Mouse (Mus musculus) mature B cell (primary cell): ENCODE data around the gene Pole.

ENCODE experiments used
- in situ Hi-C: fragments of 300-500 bp; cut with MboI; formaldehyde crosslinking; loops from 2 replicates; pipeline ENCODE4 v1.14.3; 2019

Gene Pole

DNA sequence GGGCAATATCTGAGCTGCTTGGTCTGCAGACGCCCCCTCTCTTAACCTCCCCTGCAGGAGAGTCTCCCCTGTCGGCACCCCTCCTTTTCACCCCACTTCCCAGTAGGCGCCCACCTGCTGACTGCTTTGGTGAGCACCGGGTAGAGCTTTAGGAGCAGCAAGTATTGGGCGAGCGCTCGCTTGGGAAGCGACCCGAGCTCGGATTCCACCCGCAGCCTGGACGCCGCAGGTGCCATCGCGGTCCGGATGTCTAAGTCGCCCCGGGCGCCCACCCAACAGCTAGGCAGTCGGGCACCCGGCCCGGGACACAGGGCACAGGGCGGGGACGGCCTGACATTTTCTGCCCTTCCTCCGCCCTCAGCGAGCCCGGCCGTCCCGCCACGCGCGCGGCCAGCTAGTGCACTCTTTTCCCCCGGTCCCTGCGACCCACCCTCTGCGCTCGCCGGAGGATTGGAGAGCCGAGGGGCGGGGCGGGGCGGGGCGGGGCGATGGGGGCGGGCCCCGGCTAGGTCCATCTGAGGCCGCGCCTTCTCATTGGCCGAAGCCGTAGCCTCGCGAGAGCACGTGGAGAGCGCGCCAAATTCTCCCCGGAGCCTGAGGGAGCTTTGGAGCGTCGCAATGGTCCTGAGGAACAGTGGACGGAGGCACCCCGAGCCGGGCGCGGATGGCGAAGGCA is at the start of gene Pole, which contains the start of gene Pxmp2:
Gene Pole, plus strand, starts transcription at position 537 of the 676 bp plus-strand sequence.
Gene Pxmp2, minus strand, starts transcription at position 417 of the 676 bp plus-strand sequence.
- in situ Hi-C loops, result no loop called here

DNA sequence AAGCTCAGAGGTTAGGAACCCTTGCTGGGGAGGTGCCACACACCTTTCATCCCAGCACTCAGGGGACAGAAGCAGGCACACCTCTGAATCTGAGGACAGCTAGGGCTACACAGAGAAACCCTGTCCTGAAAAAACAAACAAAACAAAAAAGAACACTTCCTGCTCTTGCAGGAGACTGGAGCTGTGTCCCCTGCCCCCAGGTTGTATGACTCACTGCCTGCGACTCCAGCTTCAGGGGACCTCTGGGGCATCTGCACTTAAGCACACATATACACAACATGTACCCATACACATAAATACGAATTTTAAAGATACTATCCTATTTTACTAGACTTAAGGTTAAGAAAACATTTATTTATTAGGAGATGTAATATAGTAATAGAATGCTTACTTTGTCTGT is 42.0 kb upstream of the Pole start:
- in situ Hi-C loops, result no loop called here

DNA sequence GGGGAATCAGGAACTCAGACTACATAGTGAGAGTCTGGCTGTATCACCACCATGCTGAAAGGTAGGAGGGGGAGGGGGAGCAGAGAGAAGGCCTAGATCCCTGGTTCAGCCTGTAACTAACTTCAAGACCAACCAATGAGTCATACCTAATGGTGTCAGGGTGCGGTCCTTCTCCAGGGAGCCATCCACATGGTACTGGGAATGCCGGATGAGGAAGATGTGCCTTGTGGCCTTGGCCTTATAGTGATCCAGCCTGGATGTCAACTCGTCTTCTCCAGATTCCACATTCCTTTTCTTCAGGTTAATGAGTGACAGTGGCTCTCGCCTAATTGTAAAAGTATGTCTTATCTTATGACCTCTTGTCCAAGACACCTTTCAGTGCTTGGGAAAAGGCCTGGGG is 19.2 kb upstream of the Pole start:
- in situ Hi-C loops, result no loop called here

DNA sequence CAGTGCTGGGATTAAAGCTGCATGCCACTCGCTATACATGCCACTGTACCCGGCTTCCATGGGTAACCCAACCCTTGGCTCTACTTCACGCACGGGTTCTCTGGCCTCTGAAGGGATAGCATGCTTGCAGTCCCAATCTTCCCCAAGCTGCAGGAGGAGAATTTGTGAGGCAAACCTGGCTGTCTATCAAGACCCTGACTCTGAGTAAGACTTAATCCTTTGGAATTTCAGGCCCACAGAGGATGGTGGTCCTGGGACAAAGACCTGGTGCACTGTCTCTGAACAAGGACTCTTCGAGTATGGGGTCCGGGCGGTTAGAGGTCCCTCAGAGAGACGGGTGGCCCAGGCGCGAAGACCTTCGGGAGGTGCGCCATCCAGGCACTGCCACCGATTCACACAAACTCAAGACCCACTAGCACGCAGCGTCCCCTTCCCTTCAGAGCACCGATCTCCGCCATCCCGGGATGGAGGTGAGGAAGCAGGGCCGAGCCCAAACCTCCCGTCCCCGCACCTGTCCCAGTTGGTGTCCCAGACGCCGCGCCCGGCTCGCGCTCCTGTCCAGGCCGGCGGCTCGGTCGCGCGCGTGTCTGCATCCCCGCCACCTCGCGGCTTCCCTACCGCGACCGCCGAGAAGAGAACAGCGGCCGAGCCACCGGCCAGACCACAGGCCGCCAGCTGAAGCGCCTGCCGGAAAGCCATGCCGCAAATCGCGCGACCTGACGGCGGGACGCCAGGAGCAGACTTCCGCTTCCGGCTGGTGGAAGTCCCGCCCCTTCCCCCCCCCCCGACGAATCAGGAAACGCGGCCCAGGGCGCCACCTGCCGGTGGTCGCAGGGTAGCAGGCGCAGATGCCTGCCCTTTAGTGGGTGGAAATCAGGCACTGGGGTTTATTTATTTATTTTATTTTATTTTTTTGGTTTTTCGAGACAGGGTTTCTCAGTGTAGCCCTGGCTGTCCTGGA is 16.7 kb upstream of the Pole start, which contains the start of gene Pgam5:
Gene Pgam5, minus strand, starts transcription at position 773 of the 961 bp plus-strand sequence.
- in situ Hi-C loops, result no loop called here

DNA sequence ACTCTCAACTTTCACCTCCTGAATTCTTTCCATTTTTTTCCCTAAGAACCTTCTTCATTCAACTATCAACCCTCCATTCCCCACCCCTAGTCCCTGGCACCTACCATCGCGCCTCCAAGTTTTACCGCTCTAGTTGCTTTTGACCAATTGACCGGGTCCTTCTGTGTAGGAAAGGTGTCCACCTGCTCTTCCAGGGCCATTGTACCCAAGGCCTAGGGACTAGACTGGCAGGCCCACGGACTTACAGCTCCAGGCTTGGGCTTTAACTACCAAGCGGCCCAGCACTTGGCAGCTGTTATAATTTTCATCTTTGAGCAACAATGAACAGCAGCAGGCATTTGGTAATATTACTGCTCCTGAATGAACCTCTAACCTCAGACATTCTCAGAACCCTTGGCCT is 15.9 kb upstream of the Pole start:
- in situ Hi-C loops, result no loop called here

DNA sequence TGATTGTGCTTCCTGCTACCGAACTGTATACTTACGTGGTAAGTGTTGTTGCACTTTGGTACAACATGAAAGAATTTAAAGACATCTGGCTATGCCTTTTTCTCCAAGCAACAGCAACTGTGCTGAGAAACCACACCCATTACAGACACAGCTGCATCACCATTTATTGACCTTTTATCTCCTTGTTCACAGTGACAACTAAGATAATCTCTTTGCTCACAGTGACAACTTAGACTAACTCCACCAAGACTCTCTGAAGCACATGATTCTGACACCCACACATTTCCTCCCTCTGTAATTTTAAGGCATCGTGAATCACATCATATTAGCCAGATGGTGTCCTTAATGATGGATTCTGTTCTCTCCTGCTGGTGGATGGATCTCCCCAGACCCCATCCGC is 12.0 kb upstream of the Pole start:
- in situ Hi-C loops, result no loop called here

DNA sequence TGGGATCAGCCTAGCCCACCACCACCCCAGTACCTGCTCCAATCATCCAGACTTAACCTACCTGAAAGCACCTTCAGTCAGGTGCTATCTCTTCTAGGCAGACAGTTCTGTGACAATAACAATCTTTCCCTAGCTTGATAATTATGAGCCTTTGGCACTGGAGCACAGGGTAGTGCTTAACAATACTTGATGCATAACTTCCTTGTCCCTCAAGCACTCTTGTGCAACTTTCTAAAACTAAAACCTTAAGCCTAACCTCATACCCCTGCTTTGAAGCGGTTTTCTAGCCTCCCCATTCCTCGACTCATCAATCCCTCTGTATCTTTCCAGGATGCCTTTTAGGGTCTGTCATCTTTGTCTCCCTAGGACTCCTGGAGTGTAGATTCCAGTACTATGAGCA is 11.3 kb upstream of the Pole start:
- in situ Hi-C loops, result no loop called here

DNA sequence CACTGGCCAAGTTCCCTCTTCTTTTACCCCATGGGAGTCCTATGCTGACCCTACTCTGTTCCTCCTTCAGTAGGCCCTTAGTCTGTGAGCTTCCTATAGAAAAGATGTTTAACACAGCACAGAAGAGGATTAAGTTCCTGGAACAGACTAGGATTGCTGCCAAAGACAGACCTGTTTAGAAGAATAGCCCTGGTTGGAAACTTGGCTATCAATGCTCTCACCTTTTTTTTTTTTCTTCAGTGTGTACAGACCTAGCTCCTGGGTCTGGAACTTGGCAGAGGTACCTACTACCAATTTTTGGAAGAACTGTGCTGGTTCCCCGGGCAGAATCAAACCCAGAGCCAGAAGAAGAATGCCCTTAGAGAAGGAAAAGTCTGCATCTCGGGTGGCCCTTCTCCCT is 9.7 kb upstream of the Pole start:
- in situ Hi-C loops, result no loop called here

DNA sequence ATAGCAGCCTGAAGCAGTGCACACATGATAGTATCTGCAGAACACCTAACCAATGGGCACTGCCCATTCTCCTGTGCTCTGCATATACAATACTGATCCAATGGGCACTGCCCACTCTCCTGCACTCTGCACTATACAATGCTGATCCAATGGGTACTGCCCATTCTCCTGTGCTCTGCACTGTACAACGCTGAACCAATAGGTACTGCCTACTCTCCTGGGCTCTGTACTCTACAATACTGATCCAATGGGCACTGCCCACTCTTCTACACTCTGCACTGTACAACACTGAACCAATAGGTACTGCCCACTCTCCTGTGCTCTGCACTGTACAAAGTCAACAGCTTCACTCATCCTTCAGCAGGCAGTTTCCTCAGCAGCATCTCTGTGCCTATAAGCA is 9.2 kb upstream of the Pole start:
- in situ Hi-C loops, result no loop called here

DNA sequence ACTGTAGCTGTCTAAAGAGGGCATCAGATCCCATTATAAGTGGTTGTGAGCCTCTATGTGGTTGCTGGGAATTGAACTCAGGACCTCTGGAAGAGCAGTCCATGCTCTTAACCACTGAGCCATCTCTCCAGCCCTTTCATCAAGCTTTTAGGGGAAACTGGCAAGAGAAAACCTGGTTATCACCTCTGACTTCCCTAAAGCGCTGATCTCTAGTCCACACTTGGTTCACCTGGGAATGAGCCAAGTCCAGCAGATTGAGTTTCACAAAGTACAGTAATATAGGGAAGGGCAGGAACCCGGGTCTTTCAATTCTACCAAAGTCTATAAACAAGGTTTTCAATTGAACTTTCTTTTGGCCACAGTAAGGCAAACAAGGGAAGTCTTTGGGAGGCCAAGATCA is 4.1 kb upstream of the Pole start:
- in situ Hi-C loops, result no loop called here

DNA sequence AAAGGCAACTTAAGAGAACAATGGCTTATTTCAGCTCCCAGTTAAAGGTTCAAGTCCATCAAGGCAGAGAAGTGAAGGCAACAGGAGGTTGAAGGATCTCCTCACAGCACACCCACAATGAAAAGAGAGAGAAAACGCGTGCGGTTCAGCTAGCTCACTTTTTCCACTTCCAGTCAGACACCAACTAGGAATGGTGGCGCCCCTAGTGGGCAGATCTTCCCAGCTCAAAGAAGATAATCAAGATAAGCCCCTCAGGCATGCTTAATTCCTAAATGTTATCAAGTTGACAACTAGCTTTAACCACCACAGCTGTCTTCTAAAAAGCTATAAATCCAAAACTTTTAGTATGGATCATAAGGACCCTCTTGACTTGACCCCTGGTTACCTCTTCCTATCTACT is 1.6 kb upstream of the Pole start:
- in situ Hi-C loops, result no loop called here

DNA sequence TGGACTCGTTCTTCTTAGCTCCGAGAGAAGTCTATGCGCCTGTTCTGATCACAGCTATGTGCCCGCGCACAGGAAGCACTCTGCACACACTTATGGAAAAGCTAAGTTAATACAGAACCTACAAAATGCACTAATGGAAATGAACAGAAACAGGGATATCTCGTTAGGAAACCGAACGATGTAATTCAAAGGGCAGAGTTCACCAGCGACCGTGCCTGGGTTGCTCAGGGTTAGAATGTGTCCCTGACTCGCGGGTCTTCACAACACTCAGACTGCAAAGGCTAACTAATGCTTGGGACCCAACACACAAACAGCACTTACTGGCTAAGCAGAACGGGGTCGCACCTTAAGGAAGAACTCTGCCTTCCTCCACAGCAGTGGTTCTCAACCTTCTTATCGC is 950 bp upstream of the Pole start:
- in situ Hi-C loops, result no loop called here

DNA sequence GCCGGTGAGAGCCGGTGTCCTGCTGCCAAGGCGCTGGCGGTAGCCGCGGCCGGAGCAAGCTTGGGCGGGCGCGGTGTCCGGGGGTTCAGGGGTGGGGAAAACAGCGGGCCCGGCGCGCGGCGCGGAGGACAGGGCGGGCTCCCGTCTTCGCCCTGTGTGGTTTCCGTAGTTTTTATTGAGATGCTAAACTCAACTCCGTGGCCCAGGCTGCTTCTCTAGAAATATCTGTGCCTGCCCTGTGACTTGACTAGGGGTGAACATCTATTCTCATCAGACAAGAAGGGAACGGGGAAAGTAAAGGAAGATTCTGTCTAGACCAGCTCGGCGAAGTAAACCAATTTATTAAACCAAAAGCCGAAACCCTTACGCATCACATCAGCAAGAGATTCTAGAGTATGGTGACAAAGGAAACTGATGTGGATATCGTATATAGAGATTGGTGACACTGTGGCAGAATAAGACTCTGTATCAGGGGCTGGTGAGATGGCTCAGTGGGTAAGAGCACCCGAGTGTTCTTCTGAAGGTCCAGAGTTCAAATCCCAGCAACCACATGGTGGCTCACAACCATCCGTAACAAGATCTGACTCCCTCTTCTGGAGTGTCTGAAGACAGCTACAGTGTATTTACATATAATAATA is 459 bp downstream of the Pole start:
- in situ Hi-C loops, result no loop called here

DNA sequence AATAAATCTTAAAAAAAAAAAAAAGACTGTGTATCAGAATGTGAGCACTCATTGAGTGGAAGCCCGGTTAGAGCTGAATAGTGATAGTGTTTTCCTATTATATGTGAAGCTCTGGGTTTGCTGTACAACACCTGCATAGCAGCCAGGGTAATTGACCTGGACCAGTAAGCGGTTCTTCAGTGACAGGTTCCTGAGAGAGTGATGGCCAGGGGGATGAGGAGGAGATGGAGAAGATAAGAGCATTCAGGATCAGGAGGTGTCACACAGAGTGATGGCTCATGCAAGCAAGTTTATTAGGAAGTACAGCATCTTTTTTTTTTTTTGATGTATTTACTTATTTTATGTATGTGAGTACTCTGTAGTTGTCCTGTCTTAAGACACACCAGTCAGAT is 974 bp downstream of the Pole start:
- in situ Hi-C loops, result no loop called here

DNA sequence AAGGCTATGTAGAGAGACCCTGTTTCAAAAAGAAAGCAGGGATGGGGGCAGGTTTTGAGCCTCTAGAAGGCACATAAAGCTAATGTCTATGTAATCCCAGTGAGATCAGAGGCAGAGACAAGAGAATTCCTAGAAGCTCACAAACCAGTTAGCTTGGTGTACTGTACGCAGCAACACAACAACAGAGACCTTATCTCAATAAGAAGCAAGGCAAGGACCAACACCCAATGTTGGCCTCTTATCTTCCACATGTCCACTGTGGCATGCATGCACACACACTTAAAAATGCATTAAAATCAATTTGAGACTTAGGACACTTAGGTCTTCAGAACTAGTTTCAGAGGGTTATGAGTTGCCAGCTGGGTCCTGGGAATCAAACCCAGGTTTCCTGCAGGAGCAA is 5.5 kb downstream of the Pole start:
- in situ Hi-C loops, result no loop called here

DNA sequence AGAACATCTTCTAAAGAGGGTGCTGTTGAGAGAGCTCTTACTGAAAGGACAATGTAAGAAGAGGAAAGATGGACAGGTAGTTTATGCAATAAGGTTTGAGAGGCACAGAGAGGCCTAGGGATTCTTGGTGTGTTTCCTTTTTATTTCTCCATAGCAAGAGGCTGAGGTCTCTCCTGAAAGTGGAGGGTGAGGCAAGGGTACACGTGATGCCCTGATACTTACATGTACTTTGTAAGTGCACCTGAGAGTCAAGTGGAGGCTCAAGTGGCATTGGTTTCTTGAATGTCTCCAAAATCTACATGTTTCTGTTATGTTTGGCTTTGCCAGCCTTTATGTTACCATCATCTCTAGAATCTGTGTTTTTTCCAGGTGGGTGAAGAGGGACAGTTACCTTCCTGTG is 10.5 kb downstream of the Pole start:
- in situ Hi-C loops, result no loop called here

DNA sequence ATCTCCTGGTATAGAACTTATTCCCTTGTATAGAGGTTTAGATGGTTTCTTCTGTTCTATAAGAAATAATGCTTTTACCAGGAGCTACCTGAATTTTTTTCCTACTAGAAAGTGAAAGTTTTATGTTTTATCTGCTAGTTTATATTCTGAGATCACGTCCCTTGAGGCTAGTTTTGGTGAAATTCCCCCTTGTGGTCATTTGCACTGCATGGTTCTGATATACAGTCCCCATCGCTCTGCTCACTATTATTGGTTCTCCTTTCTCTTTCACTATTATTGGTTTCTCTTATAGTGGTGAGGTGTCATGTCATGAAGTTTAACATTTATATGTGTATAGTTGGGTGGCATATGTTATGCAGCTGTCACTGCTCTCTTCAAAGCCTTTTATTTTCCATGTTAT is 14.5 kb downstream of the Pole start:
- in situ Hi-C loops, result no loop called here

DNA sequence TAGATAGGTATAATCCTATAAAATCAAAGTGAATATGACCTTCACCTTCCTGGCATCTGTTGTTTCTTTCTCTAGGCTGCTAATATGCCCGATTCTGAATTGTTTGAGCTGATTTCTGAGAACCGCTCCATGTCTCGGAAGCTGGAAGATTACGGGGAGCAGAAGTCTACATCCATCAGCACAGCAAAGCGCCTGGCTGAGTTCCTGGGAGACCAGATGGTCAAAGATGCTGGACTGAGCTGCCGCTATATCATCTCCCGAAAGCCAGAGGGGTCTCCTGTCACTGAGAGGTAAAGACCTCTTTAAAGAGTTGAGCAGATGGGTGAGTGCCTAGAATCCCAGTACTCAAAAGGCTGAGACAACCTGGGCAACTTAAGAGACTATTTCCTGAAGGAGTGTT is 22.8 kb downstream of the Pole start:
- in situ Hi-C loops, result no loop called here

DNA sequence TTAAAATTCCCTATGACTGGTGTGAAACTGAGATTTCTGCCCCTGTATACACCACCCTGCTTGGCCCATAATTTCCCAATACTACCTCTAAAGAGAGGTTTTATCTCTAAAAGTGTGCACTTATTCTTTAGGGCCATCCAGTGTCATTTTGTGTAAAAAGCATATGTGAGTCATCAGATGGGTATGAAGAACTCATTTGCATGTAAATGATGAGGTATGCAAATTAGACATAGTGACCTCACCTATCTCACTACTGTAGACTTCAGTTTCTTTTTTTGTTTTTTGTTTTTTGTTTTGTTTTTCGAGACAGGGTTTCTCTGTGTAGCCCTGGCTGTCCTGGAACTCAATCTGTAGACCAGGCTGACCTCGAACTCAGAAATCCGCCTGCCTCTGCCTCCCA is 27.0 kb downstream of the Pole start:
- in situ Hi-C loops, result no loop called here

DNA sequence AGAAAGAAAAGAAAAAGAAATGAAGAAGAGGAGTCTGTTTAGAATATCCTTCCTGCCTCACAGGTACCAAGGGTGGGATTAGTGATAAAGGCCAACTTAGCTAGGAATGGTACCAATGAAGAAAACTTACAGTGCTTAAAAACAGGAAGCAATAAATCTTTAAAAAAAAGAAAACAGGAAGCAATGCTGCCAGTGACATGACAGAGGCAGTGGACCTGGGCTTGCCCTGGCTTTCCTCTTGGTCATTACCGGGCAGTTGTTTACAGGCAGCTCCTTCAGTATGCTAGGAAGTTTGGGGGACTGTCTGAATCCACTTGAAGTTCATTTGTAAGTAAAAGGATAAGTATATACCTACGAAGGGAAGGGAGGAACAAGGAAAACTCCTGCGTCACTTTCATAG is 44.4 kb downstream of the Pole start:
- in situ Hi-C loops, result no loop called here

DNA sequence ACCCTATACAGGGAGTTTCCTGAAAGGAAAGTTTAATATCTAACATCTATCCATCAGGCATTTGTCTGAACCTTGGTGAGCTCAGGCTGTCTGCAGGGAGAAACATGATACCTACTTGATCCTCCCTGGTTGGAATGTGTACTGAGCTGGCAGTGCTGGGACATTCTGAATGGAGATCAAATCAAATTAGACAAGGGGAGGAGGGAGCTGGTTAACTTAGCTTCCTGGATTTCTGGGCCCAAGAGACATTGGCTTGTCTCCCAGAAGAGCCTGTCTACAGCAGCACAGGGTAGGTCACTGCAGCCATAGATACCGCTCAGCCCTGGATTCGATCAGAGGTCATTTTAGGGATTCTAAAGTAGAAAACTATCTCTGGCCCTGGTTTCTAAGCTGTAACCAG is 52.7 kb downstream of the Pole start:
- in situ Hi-C loops, result no loop called here

DNA sequence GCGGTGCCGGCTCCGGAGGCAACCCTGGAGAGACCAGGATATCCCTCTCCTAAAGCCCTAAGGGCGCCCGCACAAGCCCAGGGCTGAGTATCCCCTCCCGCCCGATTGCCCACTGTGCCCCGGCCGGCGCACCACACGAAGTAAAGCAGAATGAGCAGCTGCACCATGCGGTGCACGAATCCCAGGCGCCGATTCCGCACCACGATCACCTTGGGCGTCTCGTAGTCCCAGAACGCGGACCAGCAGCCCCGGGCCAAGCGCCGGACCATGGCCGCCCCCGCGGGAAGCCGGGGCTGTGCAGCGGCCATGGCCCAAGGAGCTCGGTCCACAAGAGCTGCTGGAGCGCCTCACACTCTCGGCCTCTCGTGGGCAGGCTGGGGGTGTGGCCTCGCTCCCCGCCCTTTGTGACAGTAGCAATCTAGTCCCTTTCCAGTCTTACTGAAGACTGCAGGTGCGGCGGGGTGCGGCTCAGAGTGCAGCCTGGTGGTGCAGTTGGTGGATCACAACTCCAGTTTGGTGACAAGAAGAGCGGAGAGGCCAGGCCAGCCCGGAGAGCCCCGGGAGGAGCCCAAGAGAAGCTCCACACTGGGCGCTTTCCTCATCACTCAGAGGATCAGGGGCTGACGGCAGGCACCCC is 56.7 kb downstream of the Pole start, which contains the start of gene P2rx2:
Gene P2rx2, minus strand, starts transcription at position 565 of the 637 bp plus-strand sequence.
- in situ Hi-C loops, result no loop called here
